Mouse (Mus musculus) erythroblast, embryonic 14.5 days (primary cell): ENCODE data around the gene Snrk.

Source experiments
- GATA1 ChIP-seq: IDR thresholded peaks from 2 replicates; pipeline ENCODE4 v1.6.1; 2012; ENCODE audit warnings: low read length, inconsistent platforms, mixed read lengths
- TAL1 ChIP-seq: IDR thresholded peaks from 3 replicates; pipeline ENCODE4 v1.6.1; 2012; ENCODE audit warnings: low read length, inconsistent platforms, mixed read lengths

DNA sequence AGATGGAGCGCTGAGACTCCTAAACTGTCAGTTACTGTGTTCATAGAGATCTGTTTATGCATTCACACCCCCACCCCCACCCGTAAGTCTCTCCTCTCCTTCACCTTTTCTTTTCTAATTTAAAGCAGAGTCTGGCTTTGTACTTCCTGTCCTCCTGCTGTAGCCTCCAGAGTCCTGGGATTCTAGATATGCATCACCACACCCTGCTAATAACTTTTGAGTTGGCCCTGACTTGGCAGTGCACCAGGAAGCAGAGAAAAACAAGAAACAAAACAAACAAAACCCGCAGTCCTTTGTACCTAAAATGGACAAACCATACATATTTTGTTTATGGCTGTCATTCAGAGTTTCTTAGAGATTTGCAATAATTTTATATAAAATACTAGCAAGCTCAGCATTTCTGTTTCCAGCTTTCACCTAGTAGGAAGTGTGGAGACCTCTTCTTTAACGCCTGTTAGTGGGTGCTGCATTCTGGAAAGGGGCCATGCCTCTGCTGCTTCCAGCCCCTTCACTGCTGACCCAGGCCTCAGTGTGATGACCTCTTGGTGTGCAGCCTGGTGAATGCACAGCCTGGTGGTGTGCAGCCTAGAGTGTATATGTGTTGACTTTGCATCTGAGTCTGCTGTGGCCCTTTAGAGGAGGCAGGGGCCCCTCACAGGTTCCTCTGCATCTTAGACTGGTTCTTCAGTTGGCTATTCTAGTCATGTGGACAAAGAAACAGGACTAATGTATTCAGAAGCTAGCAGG is 29.2 kb downstream of the Snrk start:
- no peak for TF ChIP-seq GATA1
- TF ChIP-seq TAL1 = no peak
